Mouse (Mus musculus): ENCODE measurements at regions not wholly inside any gene's neighbourhood (a gene's known extent, or its start where the extent isn't known, plus 50 kb on each side); places are given as distances from the start of the nearest gene placed in this dataset.

- WGBS, result 70% methylated on average over 6 of the region's 6 CpGs
- no peak for ATAC-seq (replicated peaks; ENCODE audit: extremely low read depth, insufficient read depth, low FRiP score)
- H3K4me3 ChIP-seq (ENCODE audit: low read length), result no peak overlapping the region
- H3K27ac ChIP-seq (ENCODE audit: low read length), result no peak overlapping the region
- H3K4me2 ChIP-seq (ENCODE audit: low read depth, low read length), result no peak overlapping the region
- no peaks in the 10 kb centered on the region for H3K36me3 ChIP-seq (ENCODE audit: control insufficient read depth, insufficient read depth)
- H3K9me3 ChIP-seq (replicated peaks; ENCODE audit: control insufficient read depth, low read length), result no peaks in the 10 kb centered on the region
- no peaks in the 10 kb centered on the region for H3K27me3 ChIP-seq (ENCODE audit: control insufficient read depth, insufficient read depth, low read length)
- peaks cover 18% of the 10 kb centered on the region for H3K4me1 ChIP-seq (ENCODE audit: control insufficient read depth, insufficient read depth, low read length)
- H3K9ac ChIP-seq (ENCODE audit: low read length), result no peak overlapping the region
These were observed 64.8 kb upstream of the Eif4g2 start for GRCm38 (mm10) chr7:111147593-111147992.

GRCm38 (mm10) chr7:111146670-111147069, 63.8 kb upstream of the Eif4g2 start:
- H3K9ac ChIP-seq (ENCODE audit: low read length), result no peak overlapping the region
- H3K4me2 ChIP-seq (ENCODE audit: low read depth, low read length), result no peak overlapping the region
- no peak for ATAC-seq (replicated peaks; ENCODE audit: extremely low read depth, insufficient read depth, low FRiP score)
- no peaks in the 10 kb centered on the region for H3K9me3 ChIP-seq (replicated peaks; ENCODE audit: control insufficient read depth, low read length)
- WGBS, result 65% methylated on average over 4 of the region's 4 CpGs
- no peak overlapping the region for H3K4me3 ChIP-seq (ENCODE audit: low read length)
- H3K36me3 ChIP-seq (ENCODE audit: control insufficient read depth, insufficient read depth), result no peaks in the 10 kb centered on the region
- no peaks in the 10 kb centered on the region for H3K27me3 ChIP-seq (ENCODE audit: control insufficient read depth, insufficient read depth, low read length)
- peaks cover 20% of the 10 kb centered on the region for H3K4me1 ChIP-seq (ENCODE audit: control insufficient read depth, insufficient read depth, low read length)
- no peak overlapping the region for H3K27ac ChIP-seq (ENCODE audit: low read length)

GRCm38 (mm10) chr7:111144216-111144615, 61.4 kb upstream of the Eif4g2 start:
- H3K4me2 ChIP-seq (ENCODE audit: low read depth, low read length), result no peak overlapping the region
- H3K27me3 ChIP-seq (ENCODE audit: control insufficient read depth, insufficient read depth, low read length), result no peaks in the 10 kb centered on the region
- H3K9me3 ChIP-seq (replicated peaks; ENCODE audit: control insufficient read depth, low read length), result no peaks in the 10 kb centered on the region
- no peaks in the 10 kb centered on the region for H3K36me3 ChIP-seq (ENCODE audit: control insufficient read depth, insufficient read depth)
- peaks cover 18% of the 10 kb centered on the region; the same call in 1 of the 2 replicates for H3K4me1 ChIP-seq (ENCODE audit: control insufficient read depth, insufficient read depth, low read length)
- 0 out of 2 replicates have a peak overlapping the region, but pooled peaks have one; percentile 29 for H3K27ac ChIP-seq (ENCODE audit: low read length)
- no peak overlapping the region for H3K4me3 ChIP-seq (ENCODE audit: low read length)
- H3K9ac ChIP-seq (ENCODE audit: low read length), result no peak overlapping the region
- 62% methylated on average over 3 of the region's 3 CpGs for WGBS
- no peak for ATAC-seq (replicated peaks; ENCODE audit: extremely low read depth, insufficient read depth, low FRiP score)

GRCm38 (mm10) chr7:111141285-111141965, 58.6 kb upstream of the Eif4g2 start:
- peaks cover 16% of the 10 kb centered on the region for H3K4me1 ChIP-seq (ENCODE audit: control insufficient read depth, insufficient read depth, low read length)
- no peak overlapping the region for H3K4me3 ChIP-seq (ENCODE audit: low read length)
- no peak overlapping the region for H3K9ac ChIP-seq (ENCODE audit: low read length)
- no peaks in the 10 kb centered on the region for H3K9me3 ChIP-seq (replicated peaks; ENCODE audit: control insufficient read depth, low read length)
- H3K4me2 ChIP-seq (ENCODE audit: low read depth, low read length), result peak overlapping the region; percentile 37
- H3K36me3 ChIP-seq (ENCODE audit: control insufficient read depth, insufficient read depth), result no peaks in the 10 kb centered on the region
- peak overlapping the region; percentile 79 for H3K27ac ChIP-seq (ENCODE audit: low read length)
- no peaks in the 10 kb centered on the region for H3K27me3 ChIP-seq (ENCODE audit: control insufficient read depth, insufficient read depth, low read length)
- WGBS, result 34% methylated on average over 7 of the region's 7 CpGs
- peak; percentile 88 for ATAC-seq (replicated peaks; ENCODE audit: extremely low read depth, insufficient read depth, low FRiP score)

GRCm38 (mm10) chr7:111138038-111138437, 55.2 kb upstream of the Eif4g2 start:
- Histone ChIP-seq H3K27ac (ENCODE audit: low read length) (no peak overlapping the region), H3K4me2 (ENCODE audit: low read depth, low read length) (no peak overlapping the region), H3K27me3 (ENCODE audit: control insufficient read depth, insufficient read depth, low read length) (no peaks in the 10 kb centered on the region), H3K4me1 (ENCODE audit: control insufficient read depth, insufficient read depth, low read length) (peaks cover 26% of the 10 kb centered on the region), H3K9me3 (replicated peaks; ENCODE audit: control insufficient read depth, low read length) (no peaks in the 10 kb centered on the region), H3K9ac (ENCODE audit: low read length) (no peak overlapping the region), H3K4me3 (ENCODE audit: low read length) (no peak overlapping the region), H3K36me3 (ENCODE audit: control insufficient read depth, insufficient read depth) (no peaks in the 10 kb centered on the region)
- no peak for ATAC-seq (replicated peaks; ENCODE audit: extremely low read depth, insufficient read depth, low FRiP score)
- WGBS, result 96% methylated on average over 2 of the region's 2 CpGs

GRCm38 (mm10) chr7:111136066-111136639, 53.3 kb upstream of the Eif4g2 start:
- Histone ChIP-seq H3K4me3 (ENCODE audit: low read length) (no peak overlapping the region), H3K4me2 (ENCODE audit: low read depth, low read length) (peak overlapping the region; percentile 43), H3K4me1 (ENCODE audit: control insufficient read depth, insufficient read depth, low read length) (peaks cover 20% of the 10 kb centered on the region), H3K36me3 (ENCODE audit: control insufficient read depth, insufficient read depth) (no peaks in the 10 kb centered on the region), H3K9me3 (replicated peaks; ENCODE audit: control insufficient read depth, low read length) (no peaks in the 10 kb centered on the region), H3K9ac (ENCODE audit: low read length) (peak overlapping the region; percentile 25; the same call in 1 of the 2 replicates), H3K27ac (ENCODE audit: low read length) (peak overlapping the region; percentile 72), H3K27me3 (ENCODE audit: control insufficient read depth, insufficient read depth, low read length) (no peaks in the 10 kb centered on the region)
- WGBS, result 21% methylated on average over 6 of the region's 6 CpGs
- peak; percentile 23 for ATAC-seq (replicated peaks; ENCODE audit: extremely low read depth, insufficient read depth, low FRiP score)

GRCm38 (mm10) chr7:111134496-111134895, 51.7 kb upstream of the Eif4g2 start:
- no peak overlapping the region for H3K4me3 ChIP-seq (ENCODE audit: low read length)
- peaks cover 15% of the 10 kb centered on the region for H3K4me1 ChIP-seq (ENCODE audit: control insufficient read depth, insufficient read depth, low read length)
- H3K27ac ChIP-seq (ENCODE audit: low read length), result no peak overlapping the region
- no peak overlapping the region for H3K4me2 ChIP-seq (ENCODE audit: low read depth, low read length)
- no peak overlapping the region for H3K9ac ChIP-seq (ENCODE audit: low read length)
- H3K9me3 ChIP-seq (replicated peaks; ENCODE audit: control insufficient read depth, low read length), result no peaks in the 10 kb centered on the region
- H3K27me3 ChIP-seq (ENCODE audit: control insufficient read depth, insufficient read depth, low read length), result no peaks in the 10 kb centered on the region
- no peaks in the 10 kb centered on the region for H3K36me3 ChIP-seq (ENCODE audit: control insufficient read depth, insufficient read depth)
- 51% methylated on average over 2 of the region's 2 CpGs for WGBS
- ATAC-seq (replicated peaks; ENCODE audit: extremely low read depth, insufficient read depth, low FRiP score), result no peak
